Mouse (Mus musculus): ENCODE measurements at regions not wholly inside any gene's neighbourhood (a gene's known extent, or its start where the extent isn't known, plus 50 kb on each side); places are given as distances from the start of the nearest gene placed in this dataset.

GRCm38 (mm10) chr8:49796741-49797140 lies 953.0 kb upstream of the Tenm3 start:
- TF ChIP-seq CTCF (IDR thresholded peaks at IDR 0.05; ENCODE audit: borderline replicate concordance, insufficient read depth, low read depth, low read length) (no peak), POLR2A (IDR thresholded peaks at IDR 0.05; ENCODE audit: borderline replicate concordance, insufficient read depth, low read length) (no peak)

All from cerebellum, adult 2 months (tissue).